Mouse (Mus musculus): Measurements from ENCODE around the gene Ppif.

Gene Ppif

DNA sequence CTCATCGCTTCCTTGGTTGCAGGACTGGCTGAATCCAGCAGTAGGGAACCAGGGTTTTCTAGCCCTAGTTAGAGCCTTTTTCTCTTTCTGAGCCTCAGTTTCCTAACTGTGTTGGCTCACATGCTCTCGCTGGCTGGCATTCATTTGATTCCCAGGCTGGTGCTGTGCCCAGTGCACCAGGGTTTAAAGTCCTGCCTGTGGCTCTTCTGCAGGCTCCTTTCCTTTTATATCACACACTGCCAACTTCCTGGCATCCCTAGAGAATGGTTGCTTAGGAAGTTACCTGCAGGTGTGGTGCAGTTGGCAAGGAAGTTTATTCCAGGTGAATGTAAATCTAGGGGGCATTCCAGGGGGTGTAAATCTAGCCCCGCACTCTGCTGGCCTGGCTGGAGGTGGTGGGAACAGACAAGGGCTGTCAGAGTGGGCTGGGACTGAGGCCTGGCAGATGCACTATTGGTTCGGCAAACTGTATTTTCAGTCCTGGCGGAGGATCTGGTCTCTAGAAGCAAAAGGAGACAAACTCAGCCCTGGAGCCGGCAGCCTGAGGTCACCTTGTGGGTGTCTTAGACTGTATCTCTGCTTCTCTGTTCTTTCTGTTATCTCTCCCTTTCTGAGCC, 575 bp upstream of the Ppif start:
- ATAC-seq (ENCODE audit: insufficient number of reproducible peaks, low FRiP score, low TSS enrichment) = no peak; the same call in none of the 2 replicates

DNA sequence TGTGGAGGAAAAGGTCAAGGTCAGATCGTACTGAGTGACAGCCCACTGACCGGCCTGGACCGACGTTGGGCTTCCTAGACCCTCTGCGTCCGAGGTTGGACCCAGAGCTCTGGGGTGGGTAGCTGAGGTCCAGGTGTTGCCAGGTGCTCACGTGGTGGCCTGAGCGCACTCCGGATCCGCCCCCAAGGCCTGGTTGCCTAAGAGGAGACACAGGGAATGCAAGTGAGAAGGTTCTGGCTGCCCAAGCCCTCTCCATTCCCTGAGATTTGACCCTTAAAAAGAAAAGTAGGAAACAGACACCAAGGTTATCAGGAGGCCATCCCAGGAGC, 579 bp downstream of the Ppif start:
- 0 out of 2 replicates have a peak, but pooled peaks have one; percentile 1 for ATAC-seq (ENCODE audit: insufficient number of reproducible peaks, low FRiP score, low TSS enrichment)

DNA sequence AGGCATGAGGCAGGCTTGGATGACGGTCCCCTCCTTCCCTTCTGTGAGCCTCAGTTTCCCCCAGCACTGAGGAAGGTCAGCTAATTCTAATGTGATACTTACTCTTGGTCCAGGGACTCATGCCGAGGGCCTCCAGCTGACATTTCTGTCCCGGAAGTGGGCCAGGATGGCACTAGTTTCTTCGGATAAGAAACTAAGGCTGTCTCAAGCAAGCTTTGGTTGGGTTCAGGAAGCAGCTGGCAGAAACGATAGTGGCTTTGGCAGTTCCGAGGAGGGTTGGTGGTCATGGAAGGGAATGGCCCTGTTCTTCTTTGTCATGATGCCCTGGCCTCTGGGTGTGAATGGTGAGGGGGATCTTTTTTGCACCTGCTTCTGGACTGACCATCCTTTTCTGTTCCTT, 1.1 kb downstream of the Ppif start:
- ATAC-seq (ENCODE audit: insufficient number of reproducible peaks, low FRiP score, low TSS enrichment) = no peak

DNA sequence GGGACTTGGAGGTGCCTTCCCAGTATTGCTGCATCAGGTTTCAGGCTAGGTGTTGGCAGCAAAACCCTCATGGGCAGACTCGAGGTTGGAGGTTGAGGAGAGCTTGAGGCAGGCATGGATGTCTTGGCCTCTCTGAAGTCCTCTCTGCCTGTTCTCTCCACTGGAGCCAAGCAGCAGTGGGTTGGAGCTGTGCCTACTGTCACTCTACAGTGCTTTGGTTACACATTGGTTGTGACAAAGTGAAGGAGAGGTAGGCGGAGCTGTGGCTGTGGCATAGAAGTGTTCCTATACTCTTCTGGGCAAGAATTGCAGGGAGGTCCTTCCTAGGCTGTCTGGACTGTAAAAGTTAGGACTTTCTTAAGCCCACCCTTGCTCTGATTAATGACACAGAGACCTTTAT, 2.4 kb downstream of the Ppif start:
- ATAC-seq (ENCODE audit: insufficient number of reproducible peaks, low FRiP score, low TSS enrichment) = no peak

DNA sequence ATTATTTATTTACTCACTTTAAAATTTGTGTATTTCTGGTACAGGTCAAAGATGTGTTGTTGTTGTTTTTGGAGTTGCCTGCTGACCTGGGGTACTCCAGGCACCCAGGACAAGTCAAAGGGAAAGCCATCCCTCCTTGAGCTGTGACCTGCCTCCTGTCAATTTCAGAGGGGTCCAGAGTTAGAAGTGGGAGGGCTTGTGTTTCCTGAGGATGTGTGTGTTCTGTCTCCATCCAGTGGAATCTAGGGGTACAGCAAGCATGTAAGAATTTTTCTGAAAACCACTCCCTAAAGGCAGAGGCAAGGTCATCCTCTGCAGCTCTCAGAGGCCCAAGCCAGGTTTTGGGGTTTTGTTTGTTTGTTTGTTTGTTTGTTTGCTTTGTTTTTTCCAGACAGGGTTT, 8.0 kb downstream of the Ppif start:
- ATAC-seq (ENCODE audit: insufficient number of reproducible peaks, low FRiP score, low TSS enrichment) = no peak

DNA sequence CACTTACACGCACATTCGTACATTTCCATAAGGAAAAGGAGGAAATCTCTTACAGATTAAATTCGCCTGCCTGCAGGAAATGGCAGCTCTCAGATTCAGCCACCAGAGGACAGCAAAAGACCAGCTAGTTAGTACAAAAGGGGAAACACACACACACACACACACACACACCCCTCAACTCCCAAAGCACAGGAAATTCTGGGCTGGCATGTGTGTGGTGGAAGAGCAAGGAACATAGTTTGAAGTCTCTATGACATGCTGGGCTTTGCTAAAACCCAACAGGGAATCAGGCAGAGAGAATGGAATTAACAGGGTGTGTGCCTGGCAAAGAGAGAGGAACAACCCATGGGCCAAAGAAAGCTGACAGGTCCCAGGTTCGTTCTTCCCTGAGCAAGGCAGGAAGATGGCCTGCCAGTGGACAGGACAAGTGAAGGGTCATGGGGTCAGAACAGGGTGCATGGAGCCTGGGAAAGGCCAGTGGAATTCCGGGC, 13.8 kb downstream of the Ppif start:
- ATAC-seq (ENCODE audit: insufficient number of reproducible peaks, low FRiP score, low TSS enrichment) = no peak

DNA sequence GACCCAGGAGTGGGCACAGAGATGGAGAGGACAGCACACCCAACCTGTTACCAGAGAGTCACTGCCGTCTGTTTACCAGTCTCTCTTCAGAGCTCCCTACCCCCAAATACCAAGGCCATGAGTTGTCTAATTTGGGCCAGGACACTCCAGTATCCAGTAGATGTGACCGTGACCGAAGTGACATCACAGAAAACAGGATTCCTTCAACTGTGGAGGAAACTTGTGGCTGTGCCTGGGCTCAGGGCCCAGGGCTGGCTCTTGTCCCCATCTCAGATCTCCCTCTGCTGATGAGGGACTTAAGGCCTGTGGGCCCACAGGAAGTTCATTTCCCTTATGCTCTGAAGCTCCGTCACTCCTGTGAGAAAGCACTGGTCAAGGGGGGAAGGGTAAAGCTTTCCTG, 14.5 kb downstream of the Ppif start:
- no peak for ATAC-seq (ENCODE audit: insufficient number of reproducible peaks, low FRiP score, low TSS enrichment)

DNA sequence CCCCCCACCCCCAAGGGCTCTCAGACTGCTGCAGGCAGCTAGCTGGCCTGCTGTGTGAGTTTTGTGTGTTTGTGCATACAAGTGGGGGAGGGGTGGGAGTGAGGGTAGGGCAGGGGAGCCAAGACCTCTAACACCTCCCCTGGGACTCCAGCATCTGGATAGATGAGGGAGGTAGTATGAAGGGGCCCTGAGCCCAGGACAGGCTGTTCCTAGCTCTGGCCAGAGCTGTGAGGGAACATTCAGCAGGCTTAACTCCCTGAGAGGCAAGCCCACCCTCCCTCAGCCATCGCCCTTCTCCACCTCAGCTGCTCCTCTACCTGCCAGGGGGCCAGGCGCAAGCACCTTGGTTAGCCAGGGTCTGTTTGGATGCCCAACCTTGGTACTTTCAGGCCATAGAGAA, 15.0 kb downstream of the Ppif start:
- ATAC-seq (ENCODE audit: insufficient number of reproducible peaks, low FRiP score, low TSS enrichment) = no peak

DNA sequence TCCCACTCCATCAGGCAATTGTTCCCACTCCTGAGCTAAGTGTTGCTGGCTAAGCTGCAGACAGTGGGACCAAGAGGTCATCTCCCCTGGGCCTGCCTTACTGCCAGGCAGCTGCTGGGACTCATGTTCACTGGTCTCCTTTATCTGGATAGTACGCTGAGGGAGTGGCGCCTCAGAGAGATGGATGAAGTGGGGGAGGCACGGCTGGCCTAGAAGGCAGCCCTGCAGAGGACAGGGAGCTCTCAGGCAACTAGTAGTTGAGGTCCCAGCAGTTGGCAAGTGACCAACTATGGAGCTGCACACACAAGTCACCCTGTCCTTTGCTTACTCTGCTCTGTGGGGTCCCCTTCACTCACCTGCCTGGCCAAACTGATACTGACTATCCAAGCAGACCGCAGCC, 16.1 kb downstream of the Ppif start:
- no peak for ATAC-seq (ENCODE audit: insufficient number of reproducible peaks, low FRiP score, low TSS enrichment)

DNA sequence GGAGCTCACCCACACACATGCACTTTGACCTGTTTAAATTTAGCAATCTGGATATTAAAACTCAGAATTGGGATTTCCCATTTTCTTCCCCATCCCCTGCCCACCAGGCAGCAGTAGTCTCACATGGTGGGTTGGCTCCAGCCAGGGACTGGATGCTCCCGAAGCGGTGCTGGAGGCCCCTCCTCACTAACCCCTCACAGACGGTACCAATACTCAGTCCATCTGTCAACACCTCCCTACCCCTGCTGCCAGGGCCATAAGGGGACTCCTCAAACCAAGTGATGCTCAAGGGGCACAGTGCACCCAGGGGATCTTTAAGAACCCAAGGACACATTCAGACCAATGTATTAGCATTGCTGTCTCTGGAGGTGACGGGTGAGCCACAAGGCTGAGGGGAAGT, 16.7 kb downstream of the Ppif start:
- no peak for ATAC-seq (ENCODE audit: insufficient number of reproducible peaks, low FRiP score, low TSS enrichment)

DNA sequence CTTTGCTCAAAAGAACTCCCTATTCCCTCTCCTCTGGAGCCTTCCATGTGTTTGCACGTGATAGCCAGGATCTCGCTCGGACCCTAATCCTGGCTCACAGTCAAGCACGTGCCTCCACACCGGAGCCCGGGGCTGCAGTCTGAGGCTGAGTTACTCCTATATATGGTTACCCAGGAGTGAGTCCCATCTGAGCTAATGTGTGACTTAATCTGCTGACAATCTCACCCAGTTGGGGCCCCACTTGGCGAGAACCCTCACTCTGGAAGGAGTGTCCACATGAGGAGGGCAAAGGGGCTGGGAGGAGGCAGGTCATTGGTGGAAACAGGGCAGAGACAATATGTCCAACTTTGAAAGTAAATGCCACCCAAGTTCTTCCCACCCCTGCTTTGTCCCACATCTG, 17.2 kb downstream of the Ppif start:
- no peak for ATAC-seq (ENCODE audit: insufficient number of reproducible peaks, low FRiP score, low TSS enrichment)

DNA sequence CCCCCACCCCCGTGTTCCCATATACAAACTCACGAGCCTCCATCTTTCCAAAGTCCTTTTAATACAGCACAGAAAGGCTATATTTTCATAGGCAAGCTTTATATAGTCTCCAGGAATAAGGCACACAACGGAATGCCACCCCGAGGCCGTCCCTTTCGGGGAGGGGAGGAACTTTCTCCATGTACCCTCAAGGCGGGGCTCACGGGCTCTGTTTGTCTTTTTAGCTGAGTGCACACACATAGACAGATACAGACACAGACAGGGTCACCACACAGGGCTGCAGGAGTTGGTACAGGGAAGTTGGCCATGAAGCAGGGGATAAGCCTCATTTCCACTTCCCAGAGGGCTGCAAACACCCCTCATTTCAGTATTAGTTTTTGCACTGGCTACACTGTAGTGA, 17.6 kb downstream of the Ppif start:
- ATAC-seq (ENCODE audit: insufficient number of reproducible peaks, low FRiP score, low TSS enrichment) = no peak

DNA sequence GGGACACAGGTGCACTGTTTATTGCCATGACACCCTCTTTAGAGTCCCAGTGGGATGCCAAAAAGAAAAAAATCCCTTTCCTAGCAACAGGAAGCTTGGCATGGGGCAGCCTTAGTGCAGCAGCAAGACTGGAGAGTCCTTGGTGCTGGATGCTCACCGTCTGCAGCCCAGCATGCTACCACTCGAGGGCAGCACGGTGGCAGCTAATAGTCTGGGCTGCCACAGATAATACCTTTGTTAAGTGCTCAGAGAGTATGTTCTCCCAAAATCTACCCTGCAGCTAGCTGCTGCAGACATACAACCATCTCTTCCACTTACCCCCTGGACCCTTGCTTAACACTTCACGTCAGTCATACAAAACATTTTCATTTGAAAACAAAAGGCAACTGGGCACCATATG, 19.5 kb downstream of the Ppif start:
- peak; percentile 65; the same call in 1 of the 2 replicates for ATAC-seq (ENCODE audit: insufficient number of reproducible peaks, low FRiP score, low TSS enrichment)

DNA sequence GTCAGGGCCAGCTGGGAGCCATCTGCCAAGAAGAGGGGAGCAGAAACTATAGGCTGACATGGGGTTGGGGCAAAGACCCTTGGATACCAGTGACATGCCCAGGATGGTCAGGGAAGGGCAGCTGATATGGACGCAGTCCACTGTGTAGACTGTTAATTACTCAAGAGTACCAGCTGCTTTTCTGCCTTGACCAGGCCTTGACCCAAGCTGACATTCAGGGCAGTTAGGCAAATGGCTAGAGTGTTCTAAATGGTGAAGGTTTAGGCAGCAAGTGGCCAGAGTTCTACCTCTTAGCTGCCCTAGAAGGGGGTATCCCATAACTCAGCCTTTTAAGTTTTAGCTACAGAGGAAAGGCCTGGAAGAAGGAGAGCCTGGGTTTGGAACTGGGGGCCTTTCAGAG, 22.6 kb downstream of the Ppif start:
- no peak for ATAC-seq (ENCODE audit: insufficient number of reproducible peaks, low FRiP score, low TSS enrichment)

DNA sequence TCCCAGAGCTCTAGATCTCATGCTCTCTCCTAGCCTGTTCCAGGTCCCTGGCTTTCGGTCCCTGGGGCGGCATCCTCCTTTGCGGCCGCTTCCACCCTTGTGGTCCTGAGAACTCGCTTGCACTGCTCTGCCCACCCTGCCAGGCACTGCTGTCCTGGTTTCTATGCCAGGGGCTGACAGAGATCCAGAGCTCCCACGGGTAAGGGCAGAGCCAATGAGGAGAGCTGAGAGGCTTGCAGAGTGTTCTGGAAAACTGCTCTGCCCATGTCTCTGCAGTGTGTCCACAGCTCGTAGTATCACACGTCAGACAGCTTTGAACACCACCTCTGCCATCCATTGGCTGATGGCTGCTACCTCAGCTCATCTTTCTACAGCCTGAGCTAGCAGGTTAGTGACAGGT, 23.8 kb downstream of the Ppif start:
- ATAC-seq (ENCODE audit: insufficient number of reproducible peaks, low FRiP score, low TSS enrichment) = no peak

DNA sequence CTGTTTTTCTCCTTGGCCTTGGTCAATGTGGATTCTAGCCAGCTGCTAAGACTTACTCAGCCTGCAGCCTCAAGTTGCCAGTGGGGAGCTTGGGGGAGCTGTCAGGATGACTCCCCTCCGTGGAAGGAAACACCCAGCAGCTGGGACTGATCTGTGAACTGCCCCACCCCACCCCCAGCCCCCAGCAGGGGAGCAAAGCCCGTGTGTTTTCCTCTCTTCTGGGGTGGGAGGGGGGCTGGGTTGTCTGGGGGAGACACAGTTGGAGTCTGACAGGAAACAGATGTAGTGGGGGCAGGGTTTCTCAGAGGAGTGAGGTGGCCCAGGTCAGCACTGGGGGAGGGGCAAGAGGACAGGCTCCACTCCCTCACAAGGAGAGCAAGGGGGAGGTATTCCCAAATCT, 24.5 kb downstream of the Ppif start:
- no peak for ATAC-seq (ENCODE audit: insufficient number of reproducible peaks, low FRiP score, low TSS enrichment)

DNA sequence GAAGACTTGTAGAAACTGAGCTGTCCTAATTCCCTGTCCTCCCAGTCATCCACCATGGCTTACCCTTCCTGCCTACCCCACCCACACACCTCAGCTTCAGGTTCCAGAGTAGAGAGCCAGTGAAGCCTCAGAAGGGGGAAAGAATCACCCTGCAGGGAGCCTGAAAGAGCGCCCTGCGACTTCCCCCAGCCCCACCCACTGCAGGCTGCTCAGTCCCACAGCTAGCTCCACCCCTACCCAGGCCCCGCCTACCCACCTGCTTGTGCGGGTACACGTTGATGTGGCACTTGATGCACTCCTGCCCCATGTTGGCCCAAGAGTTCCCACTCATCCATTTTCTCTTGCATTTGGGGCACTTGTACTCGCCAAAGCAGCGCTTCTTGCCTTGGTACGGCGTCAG, 25.4 kb downstream of the Ppif start:
- no peak for ATAC-seq (ENCODE audit: insufficient number of reproducible peaks, low FRiP score, low TSS enrichment)

DNA sequence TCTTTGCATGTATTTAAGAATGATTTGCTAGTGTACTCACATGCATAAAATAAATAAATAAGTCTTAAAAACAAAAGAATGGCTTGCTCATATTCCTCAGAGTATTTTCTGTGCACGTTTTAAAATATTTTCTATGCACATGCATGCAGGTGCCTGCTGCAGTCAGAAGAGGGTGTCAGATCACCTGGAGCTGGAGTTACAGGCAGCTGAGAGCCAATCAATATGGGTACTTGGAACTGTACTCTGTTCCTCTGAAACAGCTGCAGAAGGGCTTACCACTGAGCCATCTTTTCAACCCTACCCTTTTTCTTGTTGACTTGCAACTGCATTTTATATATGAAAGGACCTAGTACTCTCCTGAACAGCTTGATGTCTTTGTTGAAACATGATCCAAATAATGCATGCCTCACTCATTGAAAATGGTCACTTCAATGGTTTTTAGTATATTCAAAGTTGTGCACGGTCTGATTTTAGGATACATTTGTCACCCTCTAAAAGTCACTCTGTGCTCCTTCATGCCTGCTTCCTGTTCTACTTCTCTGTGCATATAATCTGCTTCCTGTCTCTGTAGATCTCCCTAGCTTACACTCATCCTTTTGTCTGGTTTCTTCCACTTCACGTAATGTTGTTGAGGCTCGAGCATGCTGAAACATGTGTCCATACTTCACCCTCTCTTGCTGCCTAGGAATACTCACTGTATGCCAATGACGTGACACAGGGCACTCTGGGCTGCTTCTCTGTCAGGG, 27.2 kb downstream of the Ppif start:
- no peak for ATAC-seq (ENCODE audit: insufficient number of reproducible peaks, low FRiP score, low TSS enrichment)

DNA sequence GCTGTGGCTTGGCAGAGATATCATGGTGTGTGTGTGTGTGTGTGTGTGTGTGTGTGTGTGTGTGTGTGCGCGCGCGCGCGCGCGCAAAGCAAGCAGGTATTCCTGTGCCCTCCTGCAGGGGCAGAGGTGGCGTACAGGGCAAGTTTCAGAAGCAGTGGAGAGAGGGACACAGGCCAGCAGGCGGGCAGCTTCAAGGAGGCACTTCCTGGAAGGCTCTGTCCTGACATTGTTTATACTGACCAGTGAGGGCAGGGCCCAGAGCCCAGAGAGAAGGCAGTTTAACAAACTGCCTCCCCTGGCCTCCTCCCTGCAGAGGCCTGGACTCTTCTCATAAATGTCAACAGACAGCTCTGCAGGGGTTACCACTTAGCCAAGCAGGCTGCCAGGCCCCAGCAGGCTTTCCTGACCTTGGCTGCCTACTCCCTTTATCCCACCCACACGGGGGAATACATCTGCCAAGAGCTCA, 31.1 kb downstream of the Ppif start:
- ATAC-seq (ENCODE audit: insufficient number of reproducible peaks, low FRiP score, low TSS enrichment) = peak; percentile 79

DNA sequence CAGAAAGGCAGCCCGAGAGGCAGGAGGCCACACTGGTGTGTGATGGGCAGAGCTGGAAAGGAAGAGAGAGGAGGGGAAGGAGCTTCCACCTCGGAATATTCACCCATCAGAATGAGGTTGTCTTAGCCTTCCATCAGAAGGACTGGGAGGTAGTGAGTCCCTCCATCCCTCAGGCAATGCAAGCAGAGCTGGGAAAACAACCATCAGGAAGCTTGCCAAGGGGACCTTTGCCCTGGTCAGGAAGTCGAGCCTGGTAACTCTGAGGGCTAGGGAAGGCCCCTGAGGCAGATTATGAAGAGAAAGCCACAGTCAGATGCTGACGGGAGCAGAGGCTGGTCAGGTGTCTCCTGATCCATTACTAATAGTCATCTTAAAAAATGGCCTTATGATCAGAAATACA, 31.7 kb downstream of the Ppif start:
- no peak for ATAC-seq (ENCODE audit: insufficient number of reproducible peaks, low FRiP score, low TSS enrichment)

DNA sequence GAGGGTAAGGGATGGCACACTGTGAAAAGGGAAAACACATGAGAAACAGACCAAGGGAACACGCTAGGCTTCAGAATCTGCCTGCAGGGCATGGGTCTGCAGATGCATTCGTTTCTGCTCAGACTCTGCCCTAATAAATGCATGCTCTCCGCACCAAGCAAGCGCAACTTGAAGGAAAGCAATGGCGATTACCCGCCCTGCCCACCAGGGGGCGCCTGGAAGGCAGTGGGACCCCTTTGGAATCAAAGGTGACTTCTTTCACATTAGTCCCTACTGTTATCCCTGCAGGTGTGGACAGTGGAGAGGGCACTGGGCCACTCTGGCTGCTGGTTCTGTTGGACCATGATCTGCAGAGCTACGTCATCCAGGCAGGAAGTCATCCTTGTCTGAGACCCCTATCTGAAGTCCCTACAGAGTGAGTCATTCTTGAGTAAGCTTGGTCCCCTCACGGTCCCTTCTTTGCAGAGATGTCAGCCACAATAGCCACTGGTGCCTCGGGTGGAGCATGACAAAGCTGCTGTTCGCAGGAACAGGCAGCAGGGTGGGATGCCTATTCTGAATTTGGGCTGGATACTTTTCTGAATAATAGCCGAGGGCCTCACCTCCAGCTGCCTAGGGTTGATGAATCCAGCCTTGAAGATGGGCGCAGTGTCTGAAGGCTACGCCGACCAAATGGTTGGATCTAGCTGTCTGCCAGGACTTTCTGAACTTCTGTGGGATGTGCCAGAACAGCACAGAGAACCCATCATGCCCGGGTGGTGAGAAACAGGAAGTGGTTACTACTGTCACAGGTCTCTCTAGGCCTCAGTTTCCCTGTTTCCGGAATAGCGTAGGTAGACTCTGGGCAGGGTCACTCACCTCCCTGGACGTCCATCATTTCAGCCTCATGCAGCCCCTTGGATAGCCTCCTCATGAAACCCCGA, 32.5 kb downstream of the Ppif start:
- ATAC-seq (ENCODE audit: insufficient number of reproducible peaks, low FRiP score, low TSS enrichment) = 0 out of 2 replicates have a peak, but pooled peaks have one; percentile 15
